Mouse (Mus musculus) CD4-positive helper T cell, adult 2 months (primary cell): ENCODE data around the gene Hist1h3b.
A peak's percentile ranks its signal among the peaks of the same experiment; 100 is the strongest.

Experiments used
- DNase-seq: peaks from one replicate; pipeline ENCODE4 v3.0.0-alpha.2; 2012; ENCODE audit warnings: low read depth, missing footprints, low spot score

Hist1h3b gene

GRCm38 (mm10) chr13:23772561-23773313 lies 20.7 kb downstream of the Hist1h3b start:
- no peak for DNase-seq

- no peak for DNase-seq
Observed at GRCm38 (mm10) chr13:23778339-23778738, 26.3 kb downstream of the Hist1h3b start.

- DNase-seq = no peak
Observed at GRCm38 (mm10) chr13:23779025-23779424, 27.0 kb downstream of the Hist1h3b start.

GRCm38 (mm10) chr13:23792520-23792919 lies 40.5 kb downstream of the Hist1h3b start:
- DNase-seq = peak; percentile 56

- no peak for DNase-seq
Observed at GRCm38 (mm10) chr13:23799405-23799804, 47.3 kb downstream of the Hist1h3b start.
